Mouse (Mus musculus): ENCODE data around the gene Crip1. TPM values are rescaled to one million over a fixed set of nuclear protein-coding genes. Genes with fewer than 3 reads are reported as not detected.

Gene Crip1
- polyA plus RNA-seq, 1 experiment = 53.9 TPM

DNA sequence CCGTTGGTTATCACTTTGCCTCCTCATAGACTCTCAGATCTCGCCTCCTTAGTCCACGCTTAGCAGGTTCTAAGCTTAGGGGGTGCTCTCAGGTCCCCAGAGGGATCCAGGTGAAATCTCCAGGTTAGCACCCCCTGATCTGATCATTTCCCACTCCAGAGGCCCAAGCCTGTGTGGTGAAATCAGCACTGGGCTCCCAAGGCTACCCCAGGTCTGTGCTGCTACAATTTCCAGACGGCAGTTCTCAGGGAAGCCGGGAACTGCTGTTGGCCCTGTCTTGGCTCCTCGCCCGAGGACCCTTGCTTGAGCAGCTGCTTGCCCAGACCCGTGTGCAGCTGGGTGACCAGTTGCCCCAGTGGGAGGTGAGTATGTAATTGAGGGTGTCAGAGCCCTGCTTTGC lies 10.9 kb downstream of the Crip1 start:
- no peak for TF ChIP-seq CTCF (IDR thresholded peaks at IDR 0.05; ENCODE audit: borderline replicate concordance, extremely low read depth, insufficient read depth, insufficient read length)
- no peak for TF ChIP-seq POLR2A (IDR thresholded peaks at IDR 0.05; ENCODE audit: borderline replicate concordance, extremely low read depth, insufficient read depth, insufficient read length, poor library complexity, severe bottlenecking)
- no peak for DNase-seq (ENCODE audit: low read depth)

DNA sequence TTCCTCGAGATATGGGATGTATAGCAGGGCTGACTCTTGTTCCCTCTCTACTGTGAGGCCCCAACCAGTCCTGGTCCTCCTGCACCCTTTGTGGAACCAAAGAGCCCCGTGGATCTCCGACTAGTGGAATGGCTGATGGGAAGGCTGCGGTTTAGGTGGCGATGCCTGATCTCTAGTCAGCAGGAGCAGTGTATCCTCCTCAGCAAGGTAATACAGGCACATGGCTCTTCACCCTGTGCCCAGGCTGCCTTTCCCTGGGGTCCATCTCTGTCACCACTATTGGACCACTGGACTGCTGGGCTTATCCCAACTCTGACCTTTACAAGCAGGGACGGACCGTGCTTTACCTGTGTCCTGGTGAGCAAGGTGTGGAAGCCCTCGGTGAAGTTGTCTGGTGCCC lies 11.4 kb downstream of the Crip1 start:
- DNase-seq (ENCODE audit: low read depth) = no peak
- TF ChIP-seq CTCF (IDR thresholded peaks at IDR 0.05; ENCODE audit: borderline replicate concordance, extremely low read depth, insufficient read depth, insufficient read length) = no peak
- TF ChIP-seq POLR2A (IDR thresholded peaks at IDR 0.05; ENCODE audit: borderline replicate concordance, extremely low read depth, insufficient read depth, insufficient read length, poor library complexity, severe bottlenecking) = no peak

DNA sequence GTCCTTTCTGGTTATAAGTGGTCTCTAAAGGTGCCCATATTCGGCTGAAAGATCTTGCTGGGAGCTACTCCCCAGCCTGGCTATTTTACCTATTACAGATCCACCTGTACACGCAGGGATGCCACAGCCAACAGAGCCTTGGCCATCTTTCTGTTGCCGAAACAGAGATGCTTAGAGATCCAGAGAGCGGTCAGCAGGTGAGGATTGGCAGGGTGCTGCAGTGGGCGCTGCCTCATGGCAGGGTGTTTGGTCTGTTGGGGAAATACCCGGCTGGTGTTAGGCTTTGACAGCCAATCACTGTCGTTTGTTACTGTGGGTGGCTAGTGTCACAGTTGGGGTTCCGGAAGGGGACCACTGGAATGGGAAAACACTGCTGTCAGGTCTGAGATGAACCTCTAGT lies 11.9 kb downstream of the Crip1 start:
- no peak for TF ChIP-seq CTCF (IDR thresholded peaks at IDR 0.05; ENCODE audit: borderline replicate concordance, extremely low read depth, insufficient read depth, insufficient read length)
- no peak for TF ChIP-seq POLR2A (IDR thresholded peaks at IDR 0.05; ENCODE audit: borderline replicate concordance, extremely low read depth, insufficient read depth, insufficient read length, poor library complexity, severe bottlenecking)

DNA sequence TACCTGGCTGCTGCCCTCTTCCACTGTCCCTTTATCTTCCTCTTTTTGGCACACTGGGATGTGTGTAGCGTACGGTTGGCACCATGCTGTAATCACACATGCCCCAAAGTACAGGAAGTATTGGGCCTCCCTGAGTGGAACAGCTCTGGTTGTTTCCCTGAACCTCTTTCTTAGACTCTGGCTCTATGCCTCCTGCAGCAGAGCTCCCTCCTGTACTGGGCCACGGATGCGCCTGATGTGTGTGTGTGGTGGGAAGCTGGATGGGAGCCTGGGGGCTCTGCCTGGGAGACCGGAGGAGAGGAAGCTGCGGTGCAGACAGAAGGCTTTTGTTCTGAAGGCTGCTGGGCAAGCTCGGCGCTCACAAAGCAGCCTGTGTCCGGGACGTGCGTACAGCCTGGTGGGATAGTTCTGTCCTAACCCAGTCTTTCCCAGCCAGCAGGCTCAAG lies 17.5 kb downstream of the Crip1 start:
- DNase-seq (ENCODE audit: low read depth) = peak; percentile 79
- TF ChIP-seq POLR2A (IDR thresholded peaks at IDR 0.05; ENCODE audit: borderline replicate concordance, extremely low read depth, insufficient read depth, insufficient read length, poor library complexity, severe bottlenecking) (no peak), CTCF (IDR thresholded peaks at IDR 0.05; ENCODE audit: borderline replicate concordance, extremely low read depth, insufficient read depth, insufficient read length) (no peak)

More for the DNA sequence above, 11.9 kb downstream of the Crip1 start:
- no peak for DNase-seq (ENCODE audit: low read depth)

DNA sequence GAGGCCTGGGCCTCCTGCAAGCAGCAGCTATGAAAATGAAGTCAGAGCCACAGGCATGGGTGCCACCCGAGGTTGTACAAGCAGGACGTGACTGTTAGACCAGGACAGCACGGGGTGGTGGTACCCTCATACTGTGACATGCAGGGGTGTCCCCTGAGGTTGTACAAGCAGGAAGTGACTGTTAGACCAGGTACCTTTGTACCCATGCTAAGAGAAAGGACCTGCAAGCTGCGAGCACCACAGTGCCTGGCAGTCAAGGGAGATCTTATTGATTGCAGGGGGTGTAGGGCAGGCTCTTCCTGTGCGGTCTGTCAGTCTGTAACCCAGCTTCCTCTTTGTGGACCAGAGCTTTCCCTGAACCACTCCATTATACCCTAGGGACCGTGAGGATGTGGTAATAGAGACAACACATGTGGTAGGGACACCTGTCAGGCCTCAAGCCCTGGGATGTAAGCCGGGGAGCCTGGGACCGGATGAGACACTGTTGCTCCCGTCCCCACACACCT lies 22.0 kb downstream of the Crip1 start:
- no peak for DNase-seq (ENCODE audit: low read depth)
- TF ChIP-seq POLR2A (IDR thresholded peaks at IDR 0.05; ENCODE audit: borderline replicate concordance, extremely low read depth, insufficient read depth, insufficient read length, poor library complexity, severe bottlenecking) (no peak), CTCF (IDR thresholded peaks at IDR 0.05; ENCODE audit: borderline replicate concordance, extremely low read depth, insufficient read depth, insufficient read length) (no peak)

DNA sequence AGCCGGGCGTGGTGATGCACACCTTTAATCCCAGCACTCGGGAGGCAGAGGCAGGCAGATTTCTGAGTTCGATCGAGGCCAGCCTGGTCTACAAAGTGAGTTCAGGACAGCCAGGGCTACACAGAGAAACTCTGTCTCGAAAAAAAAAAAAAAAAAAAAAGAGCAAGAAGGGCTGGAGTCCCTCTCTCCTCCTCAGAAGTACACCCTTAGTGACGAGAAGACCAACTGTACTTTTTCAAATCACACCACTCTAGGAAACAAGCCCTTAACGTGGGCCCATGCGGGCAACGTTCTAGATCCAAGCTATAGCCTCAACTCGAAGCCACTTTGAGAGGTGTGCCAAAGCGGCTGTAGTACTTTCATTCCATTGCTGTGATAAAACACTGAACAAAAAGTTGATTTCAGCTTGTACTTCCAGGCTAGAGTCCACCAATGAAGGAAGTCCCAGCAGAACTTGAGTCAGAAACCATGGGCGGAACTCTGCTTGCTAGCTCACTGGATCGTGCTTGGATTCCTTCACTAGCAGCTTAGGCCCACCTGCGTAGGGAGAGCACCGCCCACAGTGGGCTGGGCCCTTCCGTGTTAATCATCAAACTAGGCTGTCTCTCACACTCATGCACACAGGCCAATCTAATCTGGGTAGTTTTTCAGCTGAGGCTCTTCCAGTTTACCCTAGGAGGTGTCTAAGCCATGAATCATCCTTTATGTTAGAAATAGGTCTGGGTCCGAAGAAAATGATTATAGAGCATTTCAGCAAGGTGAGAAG lies 31.0 kb downstream of the Crip1 start:
- TF ChIP-seq POLR2A (IDR thresholded peaks at IDR 0.05; ENCODE audit: borderline replicate concordance, extremely low read depth, insufficient read depth, insufficient read length, poor library complexity, severe bottlenecking) = no peak
- no peak for TF ChIP-seq CTCF (IDR thresholded peaks at IDR 0.05; ENCODE audit: borderline replicate concordance, extremely low read depth, insufficient read depth, insufficient read length)
- DNase-seq (ENCODE audit: low read depth) = no peak

DNA sequence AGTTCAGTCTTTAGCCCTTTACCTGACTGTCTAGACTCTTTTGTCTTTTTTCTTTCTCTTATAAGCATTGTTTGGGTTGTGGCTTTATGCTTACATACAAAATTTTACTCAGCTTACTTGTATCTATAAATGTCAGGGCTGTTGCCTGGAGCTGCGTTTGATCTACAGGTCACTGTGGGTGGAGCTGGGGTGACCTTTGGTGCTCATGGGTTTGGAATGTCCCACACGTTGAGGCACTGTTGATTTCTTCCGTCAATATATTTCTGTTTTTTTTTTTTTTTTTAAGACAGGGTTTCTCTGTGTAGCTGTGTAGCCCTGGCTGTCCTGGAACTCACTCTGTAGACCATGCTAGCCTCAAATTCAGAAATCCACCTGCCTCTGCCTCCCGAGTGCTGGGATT lies 34.9 kb downstream of the Crip1 start:
- TF ChIP-seq CTCF (IDR thresholded peaks at IDR 0.05; ENCODE audit: borderline replicate concordance, extremely low read depth, insufficient read depth, insufficient read length) (no peak), POLR2A (IDR thresholded peaks at IDR 0.05; ENCODE audit: borderline replicate concordance, extremely low read depth, insufficient read depth, insufficient read length, poor library complexity, severe bottlenecking) (no peak)
- DNase-seq (ENCODE audit: low read depth) = no peak

DNA sequence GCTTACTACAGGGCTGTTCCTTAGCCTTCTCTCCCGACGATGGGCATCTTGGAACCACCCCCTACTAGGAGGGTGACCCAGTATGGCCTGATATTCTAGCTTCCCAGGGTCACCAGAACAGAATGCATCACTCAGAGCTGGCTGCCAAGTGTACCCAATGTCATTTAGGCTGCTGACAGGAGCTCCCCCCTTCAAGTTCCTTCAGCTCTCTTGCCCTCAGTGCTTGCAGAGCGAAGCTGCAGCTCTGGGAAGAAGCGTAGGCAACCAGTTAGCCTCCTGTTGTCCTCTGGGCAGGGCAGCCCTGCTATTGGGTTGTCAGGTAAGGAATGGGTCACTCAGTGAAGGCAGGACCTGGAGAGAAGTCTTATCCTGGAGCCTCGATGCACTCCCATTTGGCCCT lies 38.8 kb downstream of the Crip1 start:
- TF ChIP-seq POLR2A (IDR thresholded peaks at IDR 0.05; ENCODE audit: borderline replicate concordance, extremely low read depth, insufficient read depth, insufficient read length, poor library complexity, severe bottlenecking) (no peak), CTCF (IDR thresholded peaks at IDR 0.05; ENCODE audit: borderline replicate concordance, extremely low read depth, insufficient read depth, insufficient read length) (no peak)
- no peak for DNase-seq (ENCODE audit: low read depth)

DNA sequence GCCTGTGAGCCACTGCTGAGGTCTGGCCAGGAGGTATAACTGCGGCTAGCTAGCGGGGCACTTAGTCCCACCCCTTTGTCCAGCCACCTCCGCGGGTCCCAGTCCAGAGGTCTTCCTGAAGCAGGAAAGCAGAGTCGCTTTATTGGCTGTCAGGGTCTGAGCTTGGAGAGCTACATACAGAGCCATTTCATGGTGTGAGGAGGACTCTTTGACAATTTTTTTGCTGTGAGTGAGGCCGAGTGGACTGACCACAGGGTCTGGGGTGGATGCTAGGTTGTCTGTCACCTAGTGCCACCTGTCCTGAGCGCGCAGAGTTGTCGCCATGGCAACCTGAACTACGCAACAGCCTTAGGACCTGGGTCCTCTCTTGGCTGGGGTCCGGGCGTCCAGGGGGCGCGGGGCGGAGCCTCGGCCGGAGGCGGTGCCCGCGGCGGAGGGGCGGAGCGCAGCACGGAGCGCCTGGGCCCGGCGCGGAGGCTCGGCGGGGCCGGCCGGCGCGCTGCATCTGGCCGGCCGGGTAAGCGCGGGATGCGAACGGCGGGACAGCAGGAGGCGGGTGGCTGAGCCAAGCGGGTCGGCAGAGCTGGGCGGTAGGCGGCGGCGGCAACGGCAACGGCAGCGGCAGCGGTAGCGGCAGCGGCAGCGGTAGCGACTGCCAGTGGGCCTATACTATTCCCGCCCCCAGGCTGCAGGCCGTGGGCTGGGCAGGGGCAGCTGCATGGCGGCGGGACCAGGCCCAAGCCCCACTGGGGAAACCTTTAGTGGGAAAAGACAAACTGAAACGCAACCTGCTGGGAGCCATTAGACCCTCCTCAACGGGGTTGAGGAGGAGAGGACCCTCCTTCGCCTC lies 39.6 kb downstream of the Crip1 start, which contains the start of gene Tmem121:
Tmem121 (plus strand) TSS at position 489 of the 850 bp plus-strand sequence.
- TF ChIP-seq CTCF (IDR thresholded peaks at IDR 0.05; ENCODE audit: borderline replicate concordance, extremely low read depth, insufficient read depth, insufficient read length) (no peak), POLR2A (IDR thresholded peaks at IDR 0.05; ENCODE audit: borderline replicate concordance, extremely low read depth, insufficient read depth, insufficient read length, poor library complexity, severe bottlenecking) (peak; percentile 78; the same call in 1 of the 2 replicates)
- peak; percentile 62 for DNase-seq (ENCODE audit: low read depth)

DNA sequence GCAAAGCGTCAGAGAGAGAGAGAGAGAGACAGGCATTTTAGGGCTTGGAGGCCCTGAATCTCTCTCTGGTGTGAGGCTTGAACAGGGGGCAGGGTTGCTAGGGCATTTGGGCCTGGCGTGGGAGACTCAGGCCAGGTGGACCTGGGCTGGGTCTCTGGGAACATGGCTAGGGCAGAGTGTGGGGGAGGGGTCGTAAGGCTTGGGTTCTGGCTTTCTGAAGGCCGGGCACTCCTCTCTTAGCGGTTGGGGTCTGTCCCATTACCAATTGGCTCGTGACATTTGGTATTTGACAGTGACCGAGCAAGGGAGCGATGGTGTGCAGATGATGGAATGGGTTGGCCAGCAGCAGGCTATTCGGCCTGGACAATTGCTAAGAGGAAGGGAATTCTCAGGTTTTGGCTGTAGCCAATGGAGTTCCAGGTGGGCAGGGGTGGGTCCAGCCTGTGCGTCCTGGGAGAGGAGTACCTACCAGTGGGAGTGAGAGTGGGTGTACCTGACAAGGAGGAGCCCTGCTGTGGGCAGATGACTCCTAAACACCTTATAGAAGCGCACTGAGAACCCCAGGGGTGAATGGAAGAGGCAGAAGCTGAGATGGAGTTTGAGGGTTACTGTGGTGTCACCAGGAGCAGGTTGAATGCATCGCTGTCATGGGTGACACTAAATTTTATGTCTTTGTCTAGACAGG lies 40.4 kb downstream of the Crip1 start:
- DNase-seq (ENCODE audit: low read depth) = no peak
- TF ChIP-seq CTCF (IDR thresholded peaks at IDR 0.05; ENCODE audit: borderline replicate concordance, extremely low read depth, insufficient read depth, insufficient read length) = no peak

DNA sequence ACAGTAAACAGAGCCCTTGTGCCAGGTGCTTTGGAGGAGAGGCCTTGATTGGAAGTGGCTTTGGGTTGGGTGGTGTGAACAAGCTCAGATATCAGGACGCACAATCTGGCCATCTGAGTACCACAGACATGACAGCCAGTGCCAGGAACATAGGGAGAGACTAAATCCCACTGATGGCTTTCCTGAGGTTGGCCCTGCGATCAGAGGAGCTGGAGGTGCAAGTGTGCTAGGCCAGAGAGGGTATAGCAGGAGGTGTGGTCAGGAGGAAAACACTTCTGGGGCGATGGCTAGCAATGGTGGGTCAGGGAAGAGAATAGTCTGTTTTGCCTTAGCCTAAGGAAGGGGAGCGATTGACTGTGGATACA lies 40.9 kb downstream of the Crip1 start:
- no peak for TF ChIP-seq CTCF (IDR thresholded peaks at IDR 0.05; ENCODE audit: borderline replicate concordance, extremely low read depth, insufficient read depth, insufficient read length)
- TF ChIP-seq POLR2A (IDR thresholded peaks at IDR 0.05; ENCODE audit: borderline replicate concordance, extremely low read depth, insufficient read depth, insufficient read length, poor library complexity, severe bottlenecking) = no peak
- DNase-seq (ENCODE audit: low read depth) = no peak

Measured in brain, embryonic 14.5 days (tissue).